ENCODE assay signal across 8 mouse cellular contexts in genomic region chr10:12996736-12997477, GRCm38 (mm10). TPM values are rescaled to one million over a fixed set of nuclear protein-coding genes. Genes with fewer than 3 reads are reported as not detected.
A peak's percentile ranks its signal among the peaks of the same experiment; 100 is the strongest.
DNase-seq lines count a peak whose midpoint lies in the region; ATAC-seq and TF ChIP-seq lines count a peak whose summit lies in the region.

No protein-coding gene starts in this region.

- no peak overlapping the region for H3K4me3 ChIP-seq in left cerebral cortex, adult 2 months

- peak; percentile 69 for TF ChIP-seq CTCF in left cerebral cortex, adult 2 months (IDR thresholded peaks at IDR 0.05)

- H3K27ac ChIP-seq in left cerebral cortex, adult 2 months = no peak overlapping the region

- peak; percentile 77 for DNase-seq in T-cell, adult 2 months (ENCODE audit: low spot score)
- peak; percentile 89 for DNase-seq in gastrocnemius, postnatal 10 days
- peak; percentile 42 for DNase-seq in hindlimb bud, embryonic 11.5 days (ENCODE audit: extremely low spot score, low read depth, low spot score)
- peak; percentile 72 to 80 for DNase-seq in left cerebral cortex, adult 2 months (ENCODE audit: extremely low spot score in 1 of 2, low spot score in 2 of 2)
- DNase-seq in right cerebral cortex, postnatal 10 days (ENCODE audit: low spot score in 2 of 2) = peak; percentile 80 to 90
- DNase-seq in urinary bladder, postnatal 14 days (ENCODE audit: low spot score) = peak; percentile 92

- ATAC-seq in common myeloid progenitor, adult 5-6 weeks (replicated peaks; ENCODE audit: low read depth, poor library complexity, severe bottlenecking) = peak; percentile 100
- ATAC-seq in megakaryocyte progenitor cell, adult 5-6 weeks (replicated peaks; ENCODE audit: poor library complexity) = peak; percentile 99

- intact Hi-C loops in left cerebral cortex, adult 2 months (cut with DNase I) = loop anchor here (5.0 to 10.0 kb wide), 2 partner anchors 305 to 1552 kb away; no protein-coding TSS in a partner anchor

RNA-seq across cellular contexts. Expression of gene Sf3b5, which starts 8.2 kb away (rescaled TPM):
- 16.9 and 17.4 TPM in 2 replicates for total RNA-seq in common myeloid progenitor, adult 5-6 weeks (2017)
- 1 to 10 TPM; 4.8 TPM for total RNA-seq in gastrocnemius, postnatal 10 days (2021)
- 1 to 10 TPM; 7.8 to 7.9 TPM for total RNA-seq in left cerebral cortex, adult 2 months (2021)
- total RNA-seq in megakaryocyte progenitor cell, adult 5-6 weeks (2015) = 17.4 and 18.7 TPM in 2 replicates
- 23.3 and 23.4 TPM in 2 replicates for total RNA-seq in megakaryocyte progenitor cell, adult 5-6 weeks (2017)

RNA-seq across cellular contexts. Expression of gene Stx11, which starts 32.8 kb away (rescaled TPM):
- total RNA-seq in common myeloid progenitor, adult 5-6 weeks (2017) = 8.2 and 9.4 TPM in 2 replicates
- total RNA-seq in gastrocnemius, postnatal 10 days (2021) = under 1 TPM; 0.59 to 0.79 TPM
- under 1 TPM; 0.07 to 0.23 TPM for total RNA-seq in left cerebral cortex, adult 2 months (2021)
- 5.1 and 7.6 TPM in 2 replicates for total RNA-seq in megakaryocyte progenitor cell, adult 5-6 weeks (2015)
- 5.7 and 6.8 TPM in 2 replicates for total RNA-seq in megakaryocyte progenitor cell, adult 5-6 weeks (2017)

Comparison
In these comparisons a context has a peak if more than half of its experiments do, and no peak if none do; other contexts are left out.
1. DNase-seq: peak in every context shown above with its lines; median percentile 92 in urinary bladder, postnatal 14 days; 89 in gastrocnemius, postnatal 10 days; 85 in right cerebral cortex, postnatal 10 days; 77 in T-cell, adult 2 months; 76 in left cerebral cortex, adult 2 months; 42 in hindlimb bud, embryonic 11.5 days.